Mouse (Mus musculus): ENCODE results near the gene Map2k7.
"Not testable (repeated sequence)": the region's sequence is repeated elsewhere in the genome, so short reads cannot be mapped to it uniquely, and the experiment has no call there.

Gene Map2k7

GRCm38 (mm10) chr8:4226739-4227347 is 11.7 kb upstream of the Map2k7 start, which contains the start of gene Lrrc8e:
TSS of gene Lrrc8e (plus strand) at chr8:4226827.
- DNase-seq (ENCODE audit: low spot score in 2 of 2): no peak

GRCm38 (mm10) chr8:4227919-4228318 is 10.6 kb upstream of the Map2k7 start:
- no peak for DNase-seq (ENCODE audit: low spot score in 2 of 2)

- DNase-seq (ENCODE audit: low spot score in 2 of 2): no peak
Measured at GRCm38 (mm10) chr8:4229784-4230183, 8.8 kb upstream of the Map2k7 start.

- DNase-seq (ENCODE audit: low spot score in 2 of 2): no peak
Measured at GRCm38 (mm10) chr8:4230612-4231351, 7.8 kb upstream of the Map2k7 start.

GRCm38 (mm10) chr8:4237814-4238433 is 616 bp upstream of the Map2k7 start:
- no peak for DNase-seq (ENCODE audit: low spot score in 2 of 2)

GRCm38 (mm10) chr8:4239193-4239890 is 802 bp downstream of the Map2k7 start:
- DNase-seq (ENCODE audit: low spot score in 2 of 2): no peak

- no peak for DNase-seq (ENCODE audit: low spot score in 2 of 2)
Measured at GRCm38 (mm10) chr8:4245061-4245460, 6.5 kb downstream of the Map2k7 start.

GRCm38 (mm10) chr8:4245737-4246136 is 7.2 kb downstream of the Map2k7 start:
- DNase-seq (ENCODE audit: low spot score in 2 of 2): no peak

GRCm38 (mm10) chr8:4247241-4247640 is 8.7 kb downstream of the Map2k7 start:
- no peak for DNase-seq (ENCODE audit: low spot score in 2 of 2)

GRCm38 (mm10) chr8:4247951-4248540 is 9.5 kb downstream of the Map2k7 start, which contains the start of gene Tgfbr3l:
TSS of gene Tgfbr3l (plus strand) at chr8:4248214.
- DNase-seq (ENCODE audit: low spot score in 2 of 2): no peak

GRCm38 (mm10) chr8:4249213-4249612 is 10.7 kb downstream of the Map2k7 start:
- no peak for DNase-seq (ENCODE audit: low spot score in 2 of 2)

- peak; percentile 79 to 80 for DNase-seq (ENCODE audit: low spot score in 2 of 2)
Measured at GRCm38 (mm10) chr8:4250306-4250970, 11.9 kb downstream of the Map2k7 start.

- DNase-seq (ENCODE audit: low spot score in 2 of 2): no peak
Measured at GRCm38 (mm10) chr8:4252116-4252760, 13.7 kb downstream of the Map2k7 start.

- peak; percentile 90 to 92 for DNase-seq (ENCODE audit: low spot score in 2 of 2)
Measured at GRCm38 (mm10) chr8:4252934-4253841, 14.6 kb downstream of the Map2k7 start, which contains the start of gene Snapc2. TSS of gene Snapc2 (plus strand) at chr8:4253080.

GRCm38 (mm10) chr8:4254001-4254400 is 15.5 kb downstream of the Map2k7 start:
- peak; percentile 52 to 61 for DNase-seq (ENCODE audit: low spot score in 2 of 2)

GRCm38 (mm10) chr8:4255471-4255870 is 16.9 kb downstream of the Map2k7 start:
- not testable (repeated sequence) for DNase-seq (ENCODE audit: low spot score in 2 of 2)

- DNase-seq (ENCODE audit: low spot score in 2 of 2): peak; percentile 86 to 94
Measured at GRCm38 (mm10) chr8:4256911-4257310, 18.4 kb downstream of the Map2k7 start.

- DNase-seq (ENCODE audit: low spot score in 2 of 2): no peak
Measured at GRCm38 (mm10) chr8:4257350-4257749, 18.8 kb downstream of the Map2k7 start.

- peak; percentile 68 to 71 for DNase-seq (ENCODE audit: low spot score in 2 of 2)
Measured at GRCm38 (mm10) chr8:4258233-4258632, 19.7 kb downstream of the Map2k7 start.
